Mouse (Mus musculus) naive thymus-derived CD4-positive, alpha-beta T cell, adult 2 months (primary cell): Measurements from ENCODE around the gene Osbpl3.
"Not testable (repeated sequence)": the region's sequence is repeated elsewhere in the genome, so short reads cannot be mapped to it uniquely, and the experiment has no call there.

Experiments used
- DNase-seq: peaks from one replicate; pipeline ENCODE4 v3.0.0-alpha.2; 2011; ENCODE audit warnings: low read depth

Gene Osbpl3

GRCm38 (mm10) chr6:50453651-50454050 lies 2.4 kb downstream of the Osbpl3 start:
- no peak for DNase-seq

DNA sequence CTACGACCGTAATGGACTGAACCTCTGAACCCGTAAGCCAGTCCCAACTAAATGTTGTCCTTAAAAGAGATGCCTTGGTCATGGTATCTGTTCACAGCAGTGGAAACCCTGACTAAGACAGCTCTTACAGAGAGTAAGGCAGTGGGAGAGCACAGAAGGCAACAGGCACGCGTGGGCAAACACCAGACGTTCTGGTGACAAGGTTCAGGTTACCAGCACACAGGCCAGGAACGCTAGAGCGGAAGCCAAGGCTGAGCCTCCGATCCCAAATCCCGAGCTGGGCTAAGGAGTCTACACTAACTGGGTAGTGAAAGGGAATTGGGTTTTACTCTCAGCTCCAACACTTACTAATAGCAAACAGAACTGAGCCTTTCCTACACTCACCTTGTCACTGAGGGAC lies 3.8 kb downstream of the Osbpl3 start:
- no peak for DNase-seq

GRCm38 (mm10) chr6:50445616-50446015 lies 10.4 kb downstream of the Osbpl3 start:
- DNase-seq = no peak

- DNase-seq = no peak
Measured at GRCm38 (mm10) chr6:50440966-50441862, 14.8 kb downstream of the Osbpl3 start.

- no peak for DNase-seq
Measured at GRCm38 (mm10) chr6:50440197-50440596, 15.8 kb downstream of the Osbpl3 start.

DNA sequence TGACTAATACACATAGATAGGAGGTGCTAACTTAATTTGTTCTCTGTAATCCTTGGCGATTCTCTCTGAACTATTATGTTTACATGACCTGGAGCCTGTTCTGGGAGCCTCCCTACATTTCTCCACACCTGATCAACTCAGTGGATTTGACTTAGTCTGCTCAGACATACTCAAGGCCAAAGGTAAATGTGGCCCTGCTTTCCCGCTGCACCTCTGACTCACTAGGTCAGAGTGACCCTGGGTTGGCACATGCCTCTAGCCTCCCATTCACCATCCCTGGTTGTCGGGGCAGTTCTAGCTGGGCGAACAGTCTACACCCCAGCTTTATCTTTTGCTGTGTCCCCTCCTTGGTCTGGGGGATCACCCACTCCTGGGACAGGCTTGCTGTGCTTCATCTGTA lies 17.1 kb downstream of the Osbpl3 start:
- not testable (repeated sequence) for DNase-seq

DNA sequence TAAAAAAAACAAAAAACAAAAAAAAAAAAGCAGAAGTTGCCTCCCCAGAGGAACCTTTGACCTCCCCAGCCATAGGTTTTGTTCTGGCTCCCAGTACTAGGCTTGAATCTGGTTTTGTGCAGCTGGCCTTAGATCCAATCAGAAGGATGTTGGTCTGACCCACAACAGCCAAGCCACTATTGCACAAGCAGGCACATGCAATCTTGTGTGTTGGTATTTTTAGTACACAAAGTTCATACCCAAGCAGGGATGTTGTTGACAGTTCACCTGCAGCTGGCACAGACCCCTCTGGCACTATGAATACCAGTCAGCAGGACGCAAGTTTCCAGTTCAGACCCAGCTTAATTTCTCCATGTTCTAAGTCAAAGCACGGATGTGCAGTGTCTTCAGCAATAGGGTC lies 18.2 kb downstream of the Osbpl3 start:
- no peak for DNase-seq

- DNase-seq = peak; percentile 20
Measured at GRCm38 (mm10) chr6:50436661-50437060, 19.3 kb downstream of the Osbpl3 start.

DNA sequence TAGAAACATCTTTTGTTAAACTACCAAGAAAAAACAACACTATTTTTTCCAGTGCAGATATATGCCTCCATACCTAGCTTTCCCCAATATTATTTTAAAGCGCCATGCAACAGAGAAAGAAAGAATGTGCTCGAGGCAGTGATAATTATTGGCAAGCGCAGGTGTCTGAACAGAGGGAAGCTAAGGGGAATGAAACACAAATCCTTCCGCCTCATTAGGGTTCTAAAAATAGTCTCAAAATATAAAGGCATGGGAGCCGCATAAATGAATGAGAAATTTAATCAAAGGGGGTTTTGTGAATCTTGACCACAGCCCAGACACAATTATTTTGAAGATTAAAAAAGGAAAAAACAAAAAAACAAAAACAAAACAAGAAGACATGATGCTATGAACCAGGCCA lies 23.5 kb downstream of the Osbpl3 start:
- no peak for DNase-seq

DNA sequence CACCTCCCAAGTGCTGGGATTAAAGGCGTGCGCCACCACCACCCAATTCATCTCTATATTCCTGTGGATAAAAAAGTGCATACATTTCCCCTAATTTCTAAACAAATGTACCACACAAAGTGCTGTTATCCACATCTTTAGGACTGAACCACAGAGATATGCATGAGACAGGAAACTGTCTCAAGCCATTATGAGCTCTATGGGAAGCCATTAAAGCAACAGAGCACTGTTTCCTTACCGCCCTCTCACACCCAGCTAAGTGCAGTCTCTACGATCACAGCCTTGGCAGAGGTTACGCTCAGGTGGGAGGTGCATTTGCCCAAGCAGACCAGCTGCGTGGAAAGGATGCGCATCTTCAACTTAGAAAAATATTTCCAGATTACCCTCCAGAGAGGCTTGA lies 26.7 kb downstream of the Osbpl3 start:
- DNase-seq = no peak

GRCm38 (mm10) chr6:50427051-50427732 lies 28.8 kb downstream of the Osbpl3 start:
- no peak for DNase-seq

DNA sequence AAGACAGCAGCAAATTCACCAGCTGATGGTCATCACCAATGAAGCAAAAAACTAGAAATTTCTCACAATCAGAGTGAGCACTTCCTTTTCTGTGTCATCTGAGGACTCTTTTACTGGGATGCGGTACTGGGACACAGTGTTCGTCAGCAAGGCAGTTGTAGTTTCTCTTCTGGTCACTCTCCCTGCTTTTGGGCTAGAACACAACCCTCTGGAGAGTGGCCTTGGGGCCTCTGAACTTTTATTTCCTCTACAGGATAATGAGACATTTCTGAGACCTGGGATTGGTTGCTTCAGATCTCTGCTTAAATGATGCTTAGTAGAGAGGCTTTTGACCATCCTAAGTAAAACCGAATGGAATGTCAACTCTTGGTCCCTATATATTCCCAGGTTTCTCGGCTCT lies 29.4 kb downstream of the Osbpl3 start:
- DNase-seq = no peak

GRCm38 (mm10) chr6:50424271-50424670 lies 31.7 kb downstream of the Osbpl3 start:
- DNase-seq = no peak

GRCm38 (mm10) chr6:50420413-50420812 lies 35.6 kb downstream of the Osbpl3 start:
- DNase-seq = no peak

- no peak for DNase-seq
Measured at GRCm38 (mm10) chr6:50419518-50420290, 36.3 kb downstream of the Osbpl3 start.

- DNase-seq = no peak
Measured at GRCm38 (mm10) chr6:50418951-50419350, 37.0 kb downstream of the Osbpl3 start.

DNA sequence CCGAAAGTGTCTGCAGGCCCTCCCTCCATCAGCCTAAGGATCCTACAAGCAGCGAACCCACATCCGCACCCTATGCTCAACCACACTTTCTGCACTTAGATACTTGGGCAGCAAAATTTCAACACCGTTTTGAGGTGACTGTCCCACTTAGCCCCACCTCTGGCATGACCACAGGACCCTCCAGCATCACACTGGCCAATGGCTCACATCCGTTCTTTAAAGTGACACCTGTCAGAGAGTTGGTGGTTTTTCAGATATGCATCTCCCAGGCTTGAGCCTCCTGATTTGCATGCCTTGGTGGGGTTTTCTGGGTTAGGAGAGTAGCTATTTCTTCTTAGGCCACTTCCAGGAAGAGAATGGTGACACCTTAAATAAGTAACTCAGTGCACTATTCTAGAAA lies 39.1 kb downstream of the Osbpl3 start:
- DNase-seq = peak; percentile 69

DNA sequence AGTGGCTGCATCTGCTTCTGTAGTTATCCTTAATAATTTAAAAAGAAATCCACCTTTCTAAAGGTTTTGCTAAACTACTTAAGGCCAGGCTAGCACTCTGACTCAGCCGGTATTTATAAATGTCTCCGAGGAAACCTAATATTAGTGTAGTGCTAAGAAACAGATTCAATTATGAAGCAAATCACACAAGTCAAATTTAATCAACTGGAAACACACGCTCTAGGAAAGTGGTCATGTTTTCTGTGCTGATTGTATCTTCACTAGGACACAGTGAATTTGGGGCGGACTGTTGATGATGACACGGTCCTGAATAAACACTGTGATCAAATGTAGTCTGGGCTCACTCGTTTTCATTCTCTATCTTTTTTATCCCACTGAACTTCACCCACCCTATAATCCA lies 40.6 kb downstream of the Osbpl3 start:
- DNase-seq = no peak

GRCm38 (mm10) chr6:50414547-50414946 lies 41.5 kb downstream of the Osbpl3 start:
- no peak for DNase-seq

GRCm38 (mm10) chr6:50413381-50413780 lies 42.6 kb downstream of the Osbpl3 start:
- DNase-seq = no peak

DNA sequence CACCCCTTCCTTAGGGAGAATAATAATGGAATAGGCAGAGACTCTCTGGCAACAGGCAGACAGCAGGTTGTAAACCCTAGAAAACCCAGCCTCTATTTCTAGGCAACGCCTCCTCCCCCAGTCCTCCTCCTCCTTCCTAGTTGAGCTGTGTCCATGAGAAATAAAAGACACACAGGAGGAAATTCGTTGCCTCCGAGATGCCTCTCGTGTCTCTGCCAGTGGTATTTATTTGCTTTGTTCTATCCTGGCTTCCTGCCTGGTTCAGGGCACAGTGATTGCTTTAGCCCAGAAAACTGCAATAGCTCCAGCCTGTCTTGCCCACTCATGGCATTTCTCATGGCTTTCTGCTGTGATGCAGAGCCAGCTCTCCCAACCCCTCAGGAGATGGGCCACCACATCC lies 43.8 kb downstream of the Osbpl3 start:
- no peak for DNase-seq

- no peak for DNase-seq
Measured at GRCm38 (mm10) chr6:50404698-50405097, 51.3 kb downstream of the Osbpl3 start.

DNA sequence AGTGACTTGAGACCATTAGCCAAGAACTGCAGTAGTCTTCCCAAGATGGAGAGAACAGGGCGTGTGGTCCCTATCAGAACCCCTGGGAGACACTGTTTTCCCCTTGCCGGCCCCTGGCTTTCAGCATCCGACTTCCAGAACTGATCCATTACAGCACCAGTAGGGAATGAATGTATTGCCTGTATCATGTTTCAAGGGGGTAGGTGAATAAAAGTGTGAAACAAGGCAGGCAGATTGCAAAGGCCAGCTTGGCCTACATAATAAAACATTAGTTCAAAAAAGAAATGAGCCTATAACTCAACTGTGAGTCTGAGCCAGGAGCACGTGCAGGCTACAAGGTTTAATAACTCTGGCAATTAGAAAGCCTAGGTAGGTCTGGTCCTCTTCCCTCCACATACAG lies 52.5 kb downstream of the Osbpl3 start:
- no peak for DNase-seq
